Mouse (Mus musculus) erythroblast, embryonic 14.5 days (primary cell): ENCODE measurements around the gene Cand2. TPM values are rescaled to one million over a fixed set of nuclear protein-coding genes. Genes with fewer than 3 reads are reported as not detected.
"Not testable (repeated sequence)": the region's sequence is repeated elsewhere in the genome, so short reads cannot be mapped to it uniquely, and the experiment has no call there.

Experiments
- H3K27me3 ChIP-seq: 2 replicates; pipeline ENCODE4 v1.6.1; 2012; ENCODE audit warnings: inconsistent platforms; ENCODE audit not compliant: control insufficient read depth
- H3K36me3 ChIP-seq: 2 replicates; pipeline ENCODE4 v1.6.1; 2012; ENCODE audit warnings: mild to moderate bottlenecking, inconsistent platforms; ENCODE audit not compliant: control insufficient read depth
- H3K4me1 ChIP-seq: 2 replicates; pipeline ENCODE4 v1.6.1; 2012; ENCODE audit warnings: inconsistent platforms; ENCODE audit not compliant: control insufficient read depth
- H3K4me3 ChIP-seq: replicated peaks from 2 replicates; pipeline ENCODE3; 2012; ENCODE audit warnings: moderate library complexity, mild to moderate bottlenecking, inconsistent platforms
- H3K9me3 ChIP-seq: 2 replicates; pipeline ENCODE4 v1.6.1; 2012; ENCODE audit warnings: low read length, inconsistent platforms, mixed read lengths; ENCODE audit not compliant: control insufficient read depth
- GATA1 ChIP-seq: IDR thresholded peaks from 2 replicates; pipeline ENCODE4 v1.6.1; 2012; ENCODE audit warnings: low read length, inconsistent platforms, mixed read lengths
- TAL1 ChIP-seq: IDR thresholded peaks from 3 replicates; pipeline ENCODE4 v1.6.1; 2012; ENCODE audit warnings: low read length, inconsistent platforms, mixed read lengths
- polyA plus RNA-seq: library from polyadenylated mRNA; stranded (reverse); fragments of >175 nt; gene quantifications from 2 replicates; pipeline ENCODE4 v1.2.3, GENCODE M21; 2012

Gene Cand2
- polyA plus RNA-seq, 1 experiment = 0.03 TPM

DNA sequence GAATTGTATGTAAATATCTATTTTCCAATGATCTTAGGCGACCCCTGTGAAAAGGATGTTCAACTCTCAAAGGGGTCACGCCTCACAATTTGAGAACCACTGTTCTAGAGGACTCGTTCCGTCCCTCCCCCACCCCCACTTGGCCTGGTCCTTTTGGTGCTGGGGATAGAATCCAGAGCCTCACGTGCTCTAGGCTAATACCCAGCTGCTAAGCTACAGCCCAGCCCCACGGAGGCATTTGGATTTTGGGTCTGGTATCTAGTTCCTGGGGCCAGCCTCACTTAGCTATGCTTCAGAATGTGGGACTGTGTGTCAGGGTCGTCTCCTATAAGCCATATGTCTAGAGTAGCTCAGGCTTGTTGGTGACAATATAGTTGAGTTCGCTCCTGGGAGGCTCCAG lies 37.3 kb downstream of the Cand2 start:
- H3K36me3 ChIP-seq = peaks cover 14% of the 10 kb centered on the region
- no peaks in the 10 kb centered on the region for H3K27me3 ChIP-seq
- TF ChIP-seq GATA1 (no peak), TAL1 (no peak)

DNA sequence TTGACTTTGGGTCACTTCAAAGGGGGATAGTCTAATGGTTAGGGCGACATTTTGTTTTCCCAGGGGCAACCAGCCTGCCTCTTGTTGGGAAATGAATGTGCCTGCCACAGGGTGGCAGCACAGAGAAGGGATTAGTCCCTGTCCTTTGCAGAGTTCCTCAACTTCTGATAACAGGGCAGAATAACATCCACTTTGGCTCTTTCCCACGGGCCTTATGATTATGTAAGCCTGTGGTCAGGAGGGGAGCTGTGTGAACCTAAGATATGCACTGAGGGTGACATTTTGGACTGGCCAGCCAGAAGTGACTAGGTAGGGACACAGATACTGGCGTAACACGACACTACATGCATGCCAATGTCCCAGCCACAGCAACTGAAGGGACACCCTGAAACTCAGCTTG lies 39.8 kb downstream of the Cand2 start:
- Histone ChIP-seq H3K4me1 (peaks cover 14% of the 10 kb centered on the region), H3K4me3 (no peak overlapping the region), H3K27me3 (no peaks in the 10 kb centered on the region), H3K9me3 (no peaks in the 10 kb centered on the region), H3K36me3 (no peaks in the 10 kb centered on the region)
- TF ChIP-seq GATA1 (no peak), TAL1 (no peak)

More for the DNA sequence above, 37.3 kb downstream of the Cand2 start:
- no peaks in the 10 kb centered on the region for H3K9me3 ChIP-seq
- H3K4me1 ChIP-seq = peaks cover 33% of the 10 kb centered on the region
- no peak overlapping the region for H3K4me3 ChIP-seq

GRCm38 (mm10) chr6:115815041-115815440 lies 40.7 kb downstream of the Cand2 start:
- Histone ChIP-seq H3K9me3 (no peaks in the 10 kb centered on the region), H3K36me3 (no peaks in the 10 kb centered on the region), H3K4me1 (peaks cover 17% of the 10 kb centered on the region), H3K27me3 (no peaks in the 10 kb centered on the region), H3K4me3 (no peak overlapping the region)
- TF ChIP-seq GATA1 (no peak), TAL1 (no peak)

DNA sequence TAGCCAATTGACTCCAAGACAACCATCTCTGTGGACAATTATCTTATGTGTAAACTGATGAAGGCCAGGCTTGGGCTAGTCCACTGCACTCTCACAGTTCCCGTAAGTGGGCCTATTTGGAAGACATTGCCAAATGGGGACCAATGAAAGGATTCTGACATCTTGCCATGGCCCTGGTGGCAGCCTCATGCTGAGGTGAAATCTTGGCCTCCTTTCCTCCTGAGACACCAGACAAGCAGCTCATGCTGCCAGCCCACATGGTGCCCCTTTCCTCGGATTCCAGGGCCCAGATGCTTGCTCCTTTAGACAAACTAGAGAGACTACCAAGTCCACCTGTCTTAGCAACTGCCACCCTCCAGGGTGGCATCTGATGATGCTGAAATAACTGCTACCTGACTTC lies 43.8 kb downstream of the Cand2 start:
- H3K9me3 ChIP-seq = no peaks in the 10 kb centered on the region
- peaks cover 37% of the 10 kb centered on the region for H3K4me1 ChIP-seq
- no peaks in the 10 kb centered on the region for H3K36me3 ChIP-seq
- H3K4me3 ChIP-seq = no peak overlapping the region
- no peaks in the 10 kb centered on the region for H3K27me3 ChIP-seq
- TF ChIP-seq GATA1 = no peak
- no peak for TF ChIP-seq TAL1

DNA sequence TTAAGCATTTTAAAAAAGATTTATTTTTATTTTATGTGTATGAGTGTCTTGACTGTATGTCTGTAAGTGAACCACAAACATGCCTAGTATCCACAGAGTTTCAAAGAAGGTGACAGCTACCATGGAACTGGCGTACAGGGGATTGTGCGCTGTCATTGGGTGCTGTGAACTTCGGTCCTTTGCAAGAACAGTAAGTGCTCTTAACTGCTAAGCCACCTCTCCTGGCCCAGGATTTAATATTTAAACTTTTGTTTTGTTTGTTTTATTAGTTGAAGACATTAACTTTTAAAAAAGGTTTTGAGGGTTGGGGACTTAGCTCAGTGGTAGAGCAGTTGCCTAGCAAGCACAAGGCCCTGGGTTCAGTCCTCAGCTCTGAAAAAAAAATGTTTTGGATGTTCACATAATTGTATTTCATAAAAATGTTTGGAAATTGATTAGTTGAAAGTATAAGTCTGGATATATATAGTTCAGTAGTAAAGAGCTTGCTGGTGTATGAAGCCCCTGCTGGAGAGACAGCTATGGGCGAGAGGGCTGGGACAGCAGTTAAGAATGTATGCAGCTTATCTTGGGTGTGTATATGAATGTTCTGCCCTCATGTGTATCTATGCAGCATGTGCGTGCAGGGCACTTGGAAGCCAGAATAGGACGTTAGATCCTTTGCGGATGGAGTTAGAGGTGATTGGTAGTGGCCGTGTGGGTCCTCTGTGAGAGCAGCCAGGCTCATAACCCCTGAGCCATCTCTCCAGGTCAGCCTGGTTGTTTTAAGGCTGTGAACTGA lies 47.1 kb downstream of the Cand2 start:
- H3K36me3 ChIP-seq = no peaks in the 10 kb centered on the region
- no peaks in the 10 kb centered on the region for H3K9me3 ChIP-seq
- H3K4me3 ChIP-seq = no peak overlapping the region
- no peaks in the 10 kb centered on the region for H3K27me3 ChIP-seq
- TF ChIP-seq GATA1 (no peak), TAL1 (no peak)
- peaks cover 34% of the 10 kb centered on the region for H3K4me1 ChIP-seq

- peaks cover 34% of the 10 kb centered on the region for H3K4me1 ChIP-seq
- H3K4me3 ChIP-seq = not testable (repeated sequence)
These were observed 49.6 kb downstream of the Cand2 start for GRCm38 (mm10) chr6:115823850-115824464.

DNA sequence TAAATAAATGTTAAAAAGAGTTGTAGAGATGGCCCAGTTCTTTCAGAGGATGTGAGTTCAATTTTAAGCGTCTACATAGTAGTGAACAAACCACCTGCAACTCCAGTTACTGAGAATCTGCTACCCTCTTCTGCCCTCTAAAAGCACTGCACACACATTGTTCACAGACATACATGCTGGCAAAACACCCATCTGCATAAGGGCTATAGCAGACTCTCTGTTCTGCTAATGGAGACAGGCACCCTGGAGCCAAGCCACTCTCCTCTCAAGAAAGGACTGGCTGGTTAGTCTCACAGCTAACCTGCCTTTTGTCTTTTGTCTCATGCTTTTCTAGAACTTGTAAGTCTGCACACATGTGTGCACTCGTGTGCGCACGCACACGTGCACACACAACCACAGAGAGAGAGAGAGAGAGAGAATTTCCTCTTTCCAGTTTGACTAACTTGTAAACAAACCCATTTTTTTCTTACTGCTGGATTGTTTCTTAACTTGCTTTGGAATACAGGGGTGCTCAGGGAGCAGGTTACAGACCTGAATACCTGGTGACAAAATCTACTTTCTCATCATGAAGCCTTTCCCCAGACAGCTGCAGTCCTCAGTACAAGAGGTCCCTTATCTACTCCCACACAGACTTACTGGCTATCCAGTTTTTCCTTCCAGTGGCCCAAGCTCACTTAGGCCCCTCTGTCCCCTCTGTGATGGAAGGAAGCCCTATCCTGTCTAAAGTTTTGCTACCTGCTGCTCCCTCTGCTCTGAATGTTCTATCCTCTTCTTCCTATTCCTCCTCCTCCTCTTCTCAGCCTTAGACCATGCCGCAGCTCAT lies 56.7 kb downstream of the Cand2 start:
- no peak overlapping the region for H3K4me3 ChIP-seq
- TF ChIP-seq GATA1 (no peak), TAL1 (no peak)
- H3K36me3 ChIP-seq = no peaks in the 10 kb centered on the region
- H3K27me3 ChIP-seq = no peaks in the 10 kb centered on the region; the same call in 1 of the 2 replicates
- no peaks in the 10 kb centered on the region for H3K9me3 ChIP-seq
- H3K4me1 ChIP-seq = peaks cover 25% of the 10 kb centered on the region

More at GRCm38 (mm10) chr6:115823850-115824464, 49.6 kb downstream of the Cand2 start:
- not testable (repeated sequence) for H3K36me3 ChIP-seq, H3K9me3 ChIP-seq, H3K27me3 ChIP-seq

GRCm38 (mm10) chr6:115832152-115832850 lies 58.0 kb downstream of the Cand2 start:
- Histone ChIP-seq H3K4me3 (no peak overlapping the region), H3K9me3 (no peaks in the 10 kb centered on the region), H3K4me1 (peaks cover 27% of the 10 kb centered on the region), H3K36me3 (no peaks in the 10 kb centered on the region), H3K27me3 (no peaks in the 10 kb centered on the region; the same call in 1 of the 2 replicates)
- no peak for TF ChIP-seq GATA1
- no peak for TF ChIP-seq TAL1
